Mouse (Mus musculus): ENCODE results near the gene Fbxo34. TPM values are rescaled to one million over a fixed set of nuclear protein-coding genes. Genes with fewer than 3 reads are reported as not detected.
A peak's percentile ranks its signal among the peaks of the same experiment; 100 is the strongest.

The Fbxo34 gene
- polyA plus RNA-seq, 1 experiment: not detected

DNA sequence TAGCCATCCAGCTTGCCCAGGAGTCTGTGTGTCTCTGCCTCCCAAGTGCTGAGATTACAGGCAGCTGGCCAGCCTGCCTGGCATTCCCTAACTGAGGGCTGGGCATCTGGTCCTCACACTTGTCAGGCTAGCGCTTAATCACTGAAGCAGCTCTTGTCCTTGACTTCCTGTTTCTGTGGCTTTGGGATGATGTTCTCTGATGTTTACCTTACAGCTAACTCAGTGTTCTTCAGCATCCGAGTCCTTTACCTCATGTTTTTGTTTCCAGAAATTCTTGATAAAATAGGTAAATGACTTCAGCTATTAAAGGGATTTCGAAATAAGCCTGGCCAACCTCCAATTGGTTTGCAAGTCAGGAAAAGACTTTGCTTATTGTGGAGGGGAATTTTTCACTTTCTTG lies 53.8 kb downstream of the Fbxo34 start:
- Histone ChIP-seq H3K27ac (ENCODE audit: insufficient read depth, low read depth, low read length) (no peak overlapping the region), H3K4me1 (ENCODE audit: control insufficient read depth, insufficient read depth, low read length) (peaks cover 16% of the 10 kb centered on the region; the same call in 1 of the 2 replicates), H3K4me3 (ENCODE audit: insufficient read depth, low read depth, low read length) (no peak overlapping the region)
- TF ChIP-seq POLR2A (IDR thresholded peaks at IDR 0.05; ENCODE audit: insufficient read depth, low read depth, low read length): no peak
- TF ChIP-seq CTCF (IDR thresholded peaks at IDR 0.05; ENCODE audit: insufficient read depth, low read depth, low read length): no peak
- 89% methylated on average over 3 of the region's 3 CpGs for WGBS

DNA sequence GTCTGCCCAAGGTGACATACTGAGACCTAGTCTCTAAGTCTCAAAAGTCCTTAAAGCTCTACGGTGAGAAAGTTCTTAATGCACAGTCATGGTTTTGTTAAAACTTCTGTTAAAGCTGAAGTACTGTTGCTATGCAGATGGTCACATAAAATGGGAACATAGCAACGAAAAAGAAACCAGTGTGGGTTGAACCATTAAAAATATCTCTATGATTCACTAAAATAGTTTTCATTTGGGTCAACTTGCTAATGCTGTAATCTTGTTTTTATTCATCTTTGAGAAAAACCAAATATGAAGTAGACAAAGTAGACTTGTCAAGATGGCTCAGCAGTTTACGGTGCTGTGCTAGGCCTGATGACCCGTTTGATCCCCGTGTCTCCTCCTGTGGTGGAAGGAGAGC lies 56.5 kb downstream of the Fbxo34 start:
- H3K4me3 ChIP-seq (ENCODE audit: insufficient read depth, low read depth, low read length): no peak overlapping the region
- no peak for TF ChIP-seq CTCF (IDR thresholded peaks at IDR 0.05; ENCODE audit: insufficient read depth, low read depth, low read length)
- TF ChIP-seq POLR2A (IDR thresholded peaks at IDR 0.05; ENCODE audit: insufficient read depth, low read depth, low read length): no peak
- 64% methylated on average over 5 of the region's 5 CpGs for WGBS
- H3K4me1 ChIP-seq (ENCODE audit: control insufficient read depth, insufficient read depth, low read length): peaks cover 15% of the 10 kb centered on the region; the same call in 1 of the 2 replicates
- H3K27ac ChIP-seq (ENCODE audit: insufficient read depth, low read depth, low read length): no peak overlapping the region

DNA sequence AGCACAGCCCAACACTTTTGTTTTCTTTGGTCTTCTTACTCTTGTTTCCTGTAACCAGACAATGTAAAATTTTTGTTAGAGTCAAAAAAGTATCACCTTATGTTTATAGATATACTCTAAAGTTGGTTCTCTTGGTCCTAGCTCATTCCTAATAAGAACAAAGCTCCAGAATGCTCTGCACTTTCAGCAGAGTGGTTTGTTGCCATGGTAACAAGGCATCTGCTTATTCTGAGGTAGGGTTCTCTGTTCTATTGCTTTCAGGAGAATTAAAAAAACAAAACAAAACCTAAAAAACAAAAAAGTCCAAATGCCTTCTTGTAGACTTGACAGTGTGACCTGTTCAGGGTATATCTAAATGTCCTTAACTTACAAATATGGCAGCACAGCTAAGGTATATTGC lies 57.8 kb downstream of the Fbxo34 start:
- Histone ChIP-seq H3K4me3 (ENCODE audit: insufficient read depth, low read depth, low read length) (no peak overlapping the region), H3K27ac (ENCODE audit: insufficient read depth, low read depth, low read length) (peak overlapping the region; percentile 38; the same call in 1 of the 2 replicates), H3K4me1 (ENCODE audit: control insufficient read depth, insufficient read depth, low read length) (peaks cover 17% of the 10 kb centered on the region)
- TF ChIP-seq CTCF (IDR thresholded peaks at IDR 0.05; ENCODE audit: insufficient read depth, low read depth, low read length) (no peak), POLR2A (IDR thresholded peaks at IDR 0.05; ENCODE audit: insufficient read depth, low read depth, low read length) (no peak)

DNA sequence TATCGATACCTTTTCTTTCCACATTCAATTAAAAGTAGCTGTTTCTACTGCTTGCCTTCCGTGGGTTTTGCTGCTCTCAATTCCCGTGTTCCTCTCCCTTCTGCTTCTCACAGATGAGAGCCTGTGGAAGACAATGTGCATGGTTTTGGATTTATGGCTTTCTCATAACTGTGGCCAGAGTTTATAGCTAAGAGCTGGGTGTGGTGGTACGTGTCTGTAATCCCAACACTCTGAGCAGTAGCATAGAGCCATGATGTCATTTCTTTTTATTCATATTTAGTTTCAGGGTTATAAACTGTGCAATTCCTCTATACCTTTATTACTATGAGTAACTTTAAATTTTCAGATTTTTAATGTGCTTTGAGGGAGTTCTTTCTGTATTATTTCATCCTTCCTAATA lies 60.0 kb downstream of the Fbxo34 start:
- Histone ChIP-seq H3K4me3 (ENCODE audit: insufficient read depth, low read depth, low read length) (no peak overlapping the region), H3K27ac (ENCODE audit: insufficient read depth, low read depth, low read length) (no peak overlapping the region), H3K4me1 (ENCODE audit: control insufficient read depth, insufficient read depth, low read length) (peaks cover 21% of the 10 kb centered on the region)
- 87% methylated on average over 4 of the region's 4 CpGs for WGBS
- TF ChIP-seq CTCF (IDR thresholded peaks at IDR 0.05; ENCODE audit: insufficient read depth, low read depth, low read length): no peak

DNA sequence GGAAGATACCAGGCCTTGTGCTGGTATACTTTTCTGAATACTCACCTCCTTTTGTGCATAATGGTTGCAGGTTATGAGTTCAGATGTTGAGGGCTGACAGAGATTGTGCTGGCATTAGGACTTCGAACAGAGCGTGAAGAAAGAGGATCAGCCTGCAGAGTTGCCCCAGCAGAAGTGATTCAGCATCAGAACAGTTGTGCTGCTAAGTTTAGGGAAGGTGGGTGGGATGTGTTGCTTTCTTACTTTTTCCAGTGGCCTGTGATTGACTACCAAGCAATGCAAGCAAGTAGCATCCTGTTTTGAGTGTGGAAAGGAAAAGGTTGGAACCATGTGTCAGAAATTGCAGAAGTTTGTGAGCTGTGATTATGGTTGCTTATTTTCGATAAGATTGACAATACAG lies 63.4 kb downstream of the Fbxo34 start:
- no peak overlapping the region for H3K27ac ChIP-seq (ENCODE audit: insufficient read depth, low read depth, low read length)
- 65% methylated on average over 3 of the region's 3 CpGs for WGBS
- no peak overlapping the region for H3K4me3 ChIP-seq (ENCODE audit: insufficient read depth, low read depth, low read length)
- peaks cover 14% of the 10 kb centered on the region for H3K4me1 ChIP-seq (ENCODE audit: control insufficient read depth, insufficient read depth, low read length)
- TF ChIP-seq POLR2A (IDR thresholded peaks at IDR 0.05; ENCODE audit: insufficient read depth, low read depth, low read length) (no peak), CTCF (IDR thresholded peaks at IDR 0.05; ENCODE audit: insufficient read depth, low read depth, low read length) (no peak)

DNA sequence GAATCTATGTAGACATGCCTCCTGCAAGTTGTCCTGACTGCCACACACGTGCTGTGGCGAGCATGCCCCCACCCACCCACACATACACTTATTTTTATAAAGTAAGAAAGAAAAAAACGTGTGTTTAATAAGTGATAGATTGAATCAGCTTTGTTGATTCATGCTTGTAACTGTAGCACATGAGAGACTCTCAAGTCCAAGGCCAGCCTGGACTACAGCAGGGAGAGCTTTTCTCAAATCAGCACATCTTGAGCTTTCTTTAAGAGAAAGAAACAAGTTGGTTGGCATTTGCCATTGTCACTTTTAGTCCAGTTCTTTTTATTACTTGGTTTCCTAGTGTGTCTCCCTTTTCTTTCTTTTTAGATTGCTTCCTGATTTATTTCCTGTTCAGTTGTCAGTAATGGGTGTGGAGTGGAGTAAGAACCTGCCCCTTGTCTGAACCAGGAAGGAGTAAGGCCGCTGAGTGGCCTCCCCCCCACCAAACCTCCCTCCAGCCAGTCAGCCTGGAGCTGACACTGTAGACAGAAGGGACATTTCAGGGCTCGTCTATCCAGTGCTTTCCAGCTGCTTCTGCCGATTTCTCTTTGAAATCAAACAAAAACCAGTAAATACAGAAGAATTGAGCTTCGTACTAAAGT lies 64.7 kb downstream of the Fbxo34 start:
- Histone ChIP-seq H3K4me3 (ENCODE audit: insufficient read depth, low read depth, low read length) (no peak overlapping the region), H3K4me1 (ENCODE audit: control insufficient read depth, insufficient read depth, low read length) (peaks cover 11% of the 10 kb centered on the region), H3K27ac (ENCODE audit: insufficient read depth, low read depth, low read length) (peak overlapping the region; percentile 26; the same call in 1 of the 2 replicates)
- WGBS: 40% methylated on average over 7 of the region's 7 CpGs
- TF ChIP-seq CTCF (IDR thresholded peaks at IDR 0.05; ENCODE audit: insufficient read depth, low read depth, low read length) (no peak), POLR2A (IDR thresholded peaks at IDR 0.05; ENCODE audit: insufficient read depth, low read depth, low read length) (no peak)

DNA sequence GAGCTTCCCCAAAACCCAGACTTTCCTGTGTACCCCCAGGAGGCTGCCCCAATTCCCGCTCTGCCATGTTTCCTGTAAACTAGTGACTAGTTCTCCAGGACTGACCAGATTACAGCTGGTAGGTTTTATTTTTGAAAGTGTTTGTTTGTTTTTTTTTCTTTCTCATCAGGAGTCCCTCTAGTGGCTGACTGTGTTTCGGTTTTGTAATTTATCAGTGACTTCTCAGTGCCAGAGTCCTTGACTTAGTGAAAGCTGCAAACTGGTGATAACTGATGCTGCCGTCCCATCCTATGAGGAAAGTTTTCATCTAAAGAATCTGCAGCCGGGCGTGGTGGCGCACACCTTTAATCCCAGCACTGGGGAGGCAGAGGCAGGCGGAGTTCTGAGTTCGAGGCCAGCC lies 65.4 kb downstream of the Fbxo34 start:
- peaks cover 11% of the 10 kb centered on the region for H3K4me1 ChIP-seq (ENCODE audit: control insufficient read depth, insufficient read depth, low read length)
- WGBS: 82% methylated on average over 8 of the region's 8 CpGs
- no peak for TF ChIP-seq CTCF (IDR thresholded peaks at IDR 0.05; ENCODE audit: insufficient read depth, low read depth, low read length)
- no peak for TF ChIP-seq POLR2A (IDR thresholded peaks at IDR 0.05; ENCODE audit: insufficient read depth, low read depth, low read length)
- H3K4me3 ChIP-seq (ENCODE audit: insufficient read depth, low read depth, low read length): no peak overlapping the region
- H3K27ac ChIP-seq (ENCODE audit: insufficient read depth, low read depth, low read length): no peak overlapping the region

DNA sequence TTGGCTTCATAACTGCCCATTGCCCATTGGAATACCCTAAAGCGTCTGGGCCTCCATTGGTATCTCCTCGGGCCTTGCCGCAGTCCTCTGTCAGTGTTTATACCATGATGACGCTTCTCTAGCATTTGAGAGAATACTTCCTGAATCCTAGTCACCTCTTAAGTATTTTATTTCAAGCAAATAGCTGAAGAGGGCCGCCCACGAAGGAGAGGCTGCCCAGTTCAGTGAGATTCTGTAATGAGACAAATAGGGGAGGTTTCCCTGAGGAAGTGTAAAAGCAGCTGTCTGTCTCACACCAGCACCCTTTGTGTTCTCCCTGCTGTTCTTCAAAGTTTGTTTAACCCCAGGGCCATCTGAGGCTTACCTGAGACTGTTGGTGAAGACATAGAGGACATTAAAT lies 66.5 kb downstream of the Fbxo34 start:
- H3K27ac ChIP-seq (ENCODE audit: insufficient read depth, low read depth, low read length): no peak overlapping the region
- no peak overlapping the region for H3K4me3 ChIP-seq (ENCODE audit: insufficient read depth, low read depth, low read length)
- TF ChIP-seq CTCF (IDR thresholded peaks at IDR 0.05; ENCODE audit: insufficient read depth, low read depth, low read length): no peak
- TF ChIP-seq POLR2A (IDR thresholded peaks at IDR 0.05; ENCODE audit: insufficient read depth, low read depth, low read length): no peak
- WGBS: 80% methylated on average over 6 of the region's 6 CpGs
- peaks cover 11% of the 10 kb centered on the region for H3K4me1 ChIP-seq (ENCODE audit: control insufficient read depth, insufficient read depth, low read length)

DNA sequence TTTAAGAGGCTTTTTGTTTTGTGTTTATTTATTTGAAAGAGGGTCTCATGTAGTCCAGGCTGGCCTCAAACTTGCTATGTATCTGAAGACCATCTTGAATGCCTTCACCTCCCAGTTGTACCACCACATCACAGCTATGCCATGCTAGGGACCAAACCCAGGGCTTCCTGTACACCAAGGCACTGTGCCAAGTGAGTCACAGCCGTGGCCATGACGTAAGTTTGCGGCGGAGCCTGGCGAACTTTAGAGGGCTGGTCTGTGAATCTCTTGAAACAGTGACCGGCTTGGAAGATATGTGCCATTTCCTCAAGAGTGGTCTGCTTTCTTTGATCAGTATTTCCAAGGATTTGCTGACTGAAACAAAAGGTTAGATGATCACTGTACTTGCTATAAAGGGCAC lies 68.4 kb downstream of the Fbxo34 start:
- Histone ChIP-seq H3K4me3 (ENCODE audit: insufficient read depth, low read depth, low read length) (no peak overlapping the region), H3K4me1 (ENCODE audit: control insufficient read depth, insufficient read depth, low read length) (peaks cover 8% of the 10 kb centered on the region; the same call in 1 of the 2 replicates), H3K27ac (ENCODE audit: insufficient read depth, low read depth, low read length) (no peak overlapping the region)
- WGBS: 83% methylated on average over 6 of the region's 6 CpGs
- TF ChIP-seq CTCF (IDR thresholded peaks at IDR 0.05; ENCODE audit: insufficient read depth, low read depth, low read length) (no peak), POLR2A (IDR thresholded peaks at IDR 0.05; ENCODE audit: insufficient read depth, low read depth, low read length) (no peak)
